Mouse (Mus musculus) left cerebral cortex, adult 8-10 months (tissue): ENCODE results near the gene BC049352. TPM values are rescaled to one million over a fixed set of nuclear protein-coding genes. Genes with fewer than 3 reads are reported as not detected.

ENCODE experiments used
- DNase-seq, 2 experiments: peaks; one replicate each; pipeline ENCODE4 v3.0.0; 2022; ENCODE audit warnings: low spot score in 2 of 2
- microRNA-seq, 2 experiments: library from miRNA; unstranded; fragments of <30 nt; microRNA quantifications; one replicate each; pipeline ENCODE4 v1.2.0; 2022
- total RNA-seq, 4 experiments: library from RNA; stranded (reverse); gene quantifications; 2 replicates each; pipeline ENCODE4 v1.2.4; 2022

The BC049352 gene
- total RNA-seq, 4 experiments from 2014 or later: 1.6 to 1.9 (median 1.7) TPM

- DNase-seq: no peak
These were observed 109.8 kb downstream of the BC049352 start for GRCm38 (mm10) chr9:45291481-45292168.

GRCm38 (mm10) chr9:45294210-45295011, 112.6 kb downstream of the BC049352 start:
- no peak for DNase-seq

GRCm38 (mm10) chr9:45299231-45300006, 117.6 kb downstream of the BC049352 start:
- peak in 1 of 2 experiments; percentile 20 for DNase-seq

Small RNAs within 50 kb of the gene (microRNA-seq; reads per million reads assigned to microRNA genes)
- 0 reads per million in 2 experiments for gene Mir7086

Other genes starting within 250 kb of the BC049352 start
- 10 to 100 TPM; 62.3 to 70.2 (median 68.5) TPM for gene Ube4a, start 216.4 kb upstream of the BC049352 start, total RNA-seq
- gene Cd3g, start 201.6 kb upstream of the BC049352 start, total RNA-seq: not detected
- not detected for gene Cd3d, start 200.2 kb upstream of the BC049352 start, total RNA-seq
- under 1 TPM in 1 of 4 experiments, not detected in 3; 0.19 TPM for gene Cd3e, start 172.4 kb upstream of the BC049352 start, total RNA-seq
- gene Mpzl2, start 142.2 kb upstream of the BC049352 start, total RNA-seq: 1 to 10 TPM; 1.4 to 1.8 (median 1.6) TPM
- 1 to 10 TPM; 4.0 to 5.7 (median 5.0) TPM for gene Mpzl3, start 126.8 kb upstream of the BC049352 start, total RNA-seq
- gene Jaml, start 102.8 kb upstream of the BC049352 start, total RNA-seq: 1 to 10 TPM in 2 of 4 experiments, under 1 TPM in 1, not detected in 1; 0.74 to 1.5 (median 1.4) TPM
- 100 to 1,000 TPM; 265 to 287 (median 277) TPM for gene Scn2b, start 64.2 kb upstream of the BC049352 start, total RNA-seq
- gene Scn4b, start 43.6 kb upstream of the BC049352 start, total RNA-seq: 100 to 1,000 TPM; 160 to 218 (median 183) TPM
- under 1 TPM in 3 of 4 experiments, not detected in 1; 0.16 to 0.66 (median 0.30) TPM for gene Tmprss4, start 22.1 kb downstream of the BC049352 start, total RNA-seq
- gene Il10ra, start 87.1 kb downstream of the BC049352 start, total RNA-seq: 1 to 10 TPM; 3.2 to 8.3 (median 4.9) TPM
- gene Tmprss13, start 137.1 kb downstream of the BC049352 start, total RNA-seq: not detected
- gene Fxyd6, start 188.2 kb downstream of the BC049352 start, total RNA-seq: 100 to 1,000 TPM; 102 to 119 (median 108) TPM
- gene Fxyd2, start 217.7 kb downstream of the BC049352 start, total RNA-seq: 10 to 100 TPM in 1 of 4 experiments, 1 to 10 TPM in 3; 6.5 to 11.3 (median 7.9) TPM
- gene Dscaml1, start 244.6 kb downstream of the BC049352 start, total RNA-seq: 10 to 100 TPM; 42.5 to 65.6 (median 47.0) TPM